Mouse (Mus musculus) liver, adult 10 weeks (tissue): Measurements from ENCODE around the gene Hdhd3. TPM values are rescaled to one million over a fixed set of nuclear protein-coding genes. Genes with fewer than 3 reads are reported as not detected.

Experiments used
- polyA plus RNA-seq: library from polyadenylated mRNA; stranded (reverse); fragments of 350-450 nt; fragmentation: Illumina TruSeq; extraction: RNeasy Lipid Tissue Mini Kit (QIAGEN cat#74804); gene quantifications from one replicate; pipeline ENCODE4 v1.2.3, GENCODE M21; 2014; ENCODE audit warnings: low read depth, low replicate concordance

Hdhd3 gene
- 1.1 TPM for polyA plus RNA-seq

GRCm38 (mm10) chr4:62503374-62503970, at the start of gene Hdhd3:
Gene Hdhd3 (minus strand): TSS chr4:62503467.

GRCm38 (mm10) chr4:62524651-62525488, 21.6 kb upstream of the Hdhd3 start, which contains the start of the genes Pole3 and 4933430I17Rik:
Gene Pole3 (minus strand): TSS chr4:62525068.
Gene 4933430I17Rik (plus strand): TSS chr4:62525369.

GRCm38 (mm10) chr4:62519849-62520233, 16.6 kb upstream of the Hdhd3 start, which contains the start of gene Alad:
Gene Alad (minus strand): TSS chr4:62519918.

GRCm38 (mm10) chr4:62479937-62480708, 23.1 kb downstream of the Hdhd3 start, which contains the start of gene Bspry:
Gene Bspry (plus strand): TSS chr4:62480053.

GRCm38 (mm10) chr4:62470598-62471051, 32.6 kb downstream of the Hdhd3 start, which contains the start of gene Wdr31:
Gene Wdr31 (minus strand): TSS chr4:62470896.

Other genes starting within 250 kb of the Hdhd3 start
- gene Slc31a2, start 240.9 kb downstream of the Hdhd3 start, polyA plus RNA-seq = 5.2 TPM
- 9.8 TPM for gene Fkbp15, start 142.9 kb downstream of the Hdhd3 start, polyA plus RNA-seq
- gene Slc31a1, start 142.7 kb downstream of the Hdhd3 start, polyA plus RNA-seq = 252 TPM
- 49.1 TPM for gene Cdc26, start 94.8 kb downstream of the Hdhd3 start, polyA plus RNA-seq
- 4.4 TPM for gene Prpf4, start 94.7 kb downstream of the Hdhd3 start, polyA plus RNA-seq
- gene Rnf183, start 68.2 kb downstream of the Hdhd3 start, polyA plus RNA-seq = not detected
- not detected for gene Wdr31, start 32.6 kb downstream of the Hdhd3 start, polyA plus RNA-seq
- gene Bspry, start 23.4 kb downstream of the Hdhd3 start, polyA plus RNA-seq = not detected
- 7.0 TPM for gene Alad, start 16.5 kb upstream of the Hdhd3 start, polyA plus RNA-seq
- gene Pole3, start 21.6 kb upstream of the Hdhd3 start, polyA plus RNA-seq = 19.5 TPM
- gene 4933430I17Rik, start 21.9 kb upstream of the Hdhd3 start, polyA plus RNA-seq = not detected
- 3.4 TPM for gene Rgs3, start 56.4 kb upstream of the Hdhd3 start, polyA plus RNA-seq